Mouse (Mus musculus) limb, embryonic 13.5 days (tissue): ENCODE data around the gene Nabp1. TPM values are rescaled to one million over a fixed set of nuclear protein-coding genes. Genes with fewer than 3 reads are reported as not detected.
A peak's percentile ranks its signal among the peaks of the same experiment; 100 is the strongest.

ENCODE experiments used
- ATAC-seq: fragments of 200-750 bp; cut with Nextera tagmentation; 2 replicates; pipeline ENCODE4 v1.8.0; 2017; ENCODE audit warnings: low read depth, moderate number of reproducible peaks, moderate TSS enrichment; ENCODE audit not compliant: low FRiP score
- H3K27ac ChIP-seq: fragments of 300-500 bp; sonication (generic); 2 replicates; pipeline ENCODE4 v1.5.1; 2015; ENCODE audit warnings: inconsistent platforms, mild to moderate bottlenecking, moderate library complexity
- H3K27me3 ChIP-seq: fragments of 300-500 bp; sonication (generic); 2 replicates; pipeline ENCODE4 v1.6.1; 2015; ENCODE audit warnings: mild to moderate bottlenecking, inconsistent platforms
- H3K36me3 ChIP-seq: fragments of 300-500 bp; sonication (generic); 2 replicates; pipeline ENCODE4 v1.6.1; 2015; ENCODE audit warnings: inconsistent platforms, mild to moderate bottlenecking, moderate library complexity
- H3K4me1 ChIP-seq: fragments of 300-500 bp; sonication (generic); 2 replicates; pipeline ENCODE4 v1.6.1; 2015; ENCODE audit warnings: inconsistent platforms
- H3K4me2 ChIP-seq: fragments of 300-500 bp; sonication (generic); replicated peaks from 2 replicates; pipeline ENCODE4 v1.6.1; 2015; ENCODE audit warnings: inconsistent platforms, mild to moderate bottlenecking, moderate library complexity
- H3K4me3 ChIP-seq: fragments of 300-500 bp; sonication (generic); 2 replicates; pipeline ENCODE4 v1.5.1; 2015; ENCODE audit warnings: moderate library complexity, mild to moderate bottlenecking, inconsistent platforms
- H3K9ac ChIP-seq: fragments of 300-500 bp; sonication (generic); 2 replicates; pipeline ENCODE4 v1.6.1; 2015; ENCODE audit warnings: mild to moderate bottlenecking, inconsistent platforms
- H3K9me3 ChIP-seq: fragments of 300-500 bp; sonication (generic); 2 replicates; pipeline ENCODE4 v1.6.1; 2016; ENCODE audit warnings: inconsistent platforms
- WGBS: fragments of 180-500 bp; shearing (Covaris S2); methylation state at CpG from one replicate; pipeline ENCODE4 v1.1.7; 2015; 5-methylcytosine and 5-hydroxymethylcytosine counted together
- polyA plus RNA-seq: library from polyadenylated mRNA; unstranded; fragments of >200 nt; fragmentation: Nextera tagmentation; extraction: Ambion mirVana; gene quantifications from 2 replicates; pipeline ENCODE4 v1.2.1, GENCODE M21; 2015

Gene Nabp1
- 6.3 and 7.9 TPM in 2 replicates for polyA plus RNA-seq

DNA sequence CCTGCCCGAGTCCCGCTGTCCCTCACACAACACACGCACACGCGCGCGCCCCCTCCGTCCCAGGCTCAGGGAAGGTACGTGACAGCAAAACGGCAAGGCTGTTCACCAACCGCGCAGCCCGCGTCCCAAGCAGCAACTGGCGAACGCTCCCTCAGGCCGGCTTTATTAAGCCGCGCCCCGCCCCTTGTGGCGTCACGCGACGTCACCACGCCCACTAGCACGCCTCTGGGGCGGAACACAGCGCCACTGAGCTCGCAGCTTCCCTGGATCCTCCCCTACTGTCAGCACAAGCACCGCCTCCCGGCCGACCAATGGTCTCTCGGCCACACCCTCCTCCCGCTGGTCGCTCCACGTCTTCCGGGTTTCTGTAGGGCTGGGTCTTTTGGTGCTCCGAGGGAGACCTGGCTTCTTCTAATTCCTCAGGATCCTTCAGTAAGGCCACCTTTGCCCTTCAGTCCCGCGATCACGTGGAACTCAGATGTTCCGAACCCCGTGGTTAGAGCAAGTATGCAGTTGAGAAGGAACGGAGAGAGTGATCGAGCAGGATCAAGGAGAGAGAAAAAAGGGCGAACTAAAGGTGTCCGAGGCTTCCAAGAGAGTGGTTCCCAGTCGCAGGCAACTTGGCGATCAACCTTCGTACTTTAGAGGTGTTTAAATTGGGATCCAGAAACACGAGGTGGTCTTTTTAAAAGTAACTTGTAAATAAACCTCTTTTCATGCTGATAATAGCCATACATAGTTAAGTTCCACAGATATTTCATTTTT lies at the start of gene Nabp1:
Nabp1 (minus strand) TSS at position 164 of the 765 bp plus-strand sequence.
- Histone ChIP-seq H3K9ac (peak within 1 kb of the TSS; percentile 72), H3K4me1 (peaks cover 7% of the 10 kb centered on the region), H3K9me3 (no peaks in the 10 kb centered on the region), H3K27me3 (peaks cover 5% of the 10 kb centered on the region; the same call in 1 of the 2 replicates), H3K36me3 (no peaks in the 10 kb centered on the region), H3K4me2 (peak within 1 kb of the TSS; percentile 96), H3K27ac (peak within 1 kb of the TSS; percentile 72; the same call in 1 of the 2 replicates), H3K4me3 (peak within 1 kb of the TSS; percentile 57)
- under 1% methylated on average over 51 of the region's 51 CpGs for WGBS
- ATAC-seq = peak; percentile 100

DNA sequence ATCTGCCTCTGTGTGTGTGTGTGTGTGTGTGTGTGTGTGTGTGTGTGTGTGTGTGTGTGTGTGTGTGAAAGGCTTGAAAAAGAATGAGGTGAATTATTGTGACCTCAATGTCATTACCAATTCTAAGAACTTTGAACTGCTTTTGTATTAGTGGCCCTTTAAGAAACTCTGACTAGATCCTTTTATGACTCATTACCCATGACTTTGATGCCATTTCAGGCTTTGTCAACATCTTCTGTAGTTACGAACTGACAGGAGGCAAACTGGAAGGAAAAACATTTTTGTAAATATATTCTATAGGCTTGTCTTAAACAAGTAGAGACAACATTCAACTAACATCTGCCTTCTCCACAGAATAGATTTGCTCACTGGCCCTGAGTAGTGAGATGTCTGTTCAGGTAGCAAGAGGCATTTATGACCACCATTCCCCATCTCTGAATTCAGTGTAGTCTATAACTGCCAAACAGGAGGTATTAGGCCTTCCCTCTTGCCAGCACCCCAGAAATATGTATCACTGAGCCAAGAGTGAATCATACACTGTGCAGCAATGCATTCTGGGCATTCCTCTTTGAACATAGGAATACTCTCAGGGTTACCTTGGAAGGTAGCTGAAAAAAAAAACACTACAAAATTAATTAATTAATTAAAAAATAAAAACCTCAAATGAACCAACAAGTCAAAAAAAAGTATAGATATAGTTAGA lies 47.5 kb upstream of the Nabp1 start:
- ATAC-seq = no peak
- Histone ChIP-seq H3K27me3 (no peaks in the 10 kb centered on the region), H3K4me2 (no peak overlapping the region), H3K36me3 (no peaks in the 10 kb centered on the region), H3K27ac (no peak overlapping the region), H3K4me1 (peaks cover 10% of the 10 kb centered on the region; the same call in 1 of the 2 replicates), H3K9ac (no peak overlapping the region), H3K4me3 (no peak overlapping the region), H3K9me3 (no peaks in the 10 kb centered on the region)
- 77% methylated on average over 1 of the region's 1 CpGs for WGBS

DNA sequence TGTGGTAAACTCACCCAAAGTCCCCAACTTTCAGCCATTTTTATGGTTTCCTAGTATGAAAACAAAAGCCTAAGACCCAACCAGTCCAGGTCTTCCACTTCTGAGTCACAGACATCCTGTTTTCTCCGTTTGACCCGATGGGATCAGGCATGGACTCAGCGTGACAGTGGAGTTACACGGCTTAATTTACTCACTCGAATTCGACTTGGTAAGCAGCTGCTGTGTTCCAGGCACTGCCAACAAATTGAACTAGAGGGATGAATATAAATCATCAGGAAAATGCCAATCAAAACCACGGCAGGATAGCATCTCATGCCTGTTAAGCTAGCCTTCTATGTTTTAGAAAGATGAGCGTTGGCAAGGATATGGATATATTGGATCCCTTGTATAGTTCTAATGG lies 43.4 kb upstream of the Nabp1 start:
- ATAC-seq = no peak
- no peaks in the 10 kb centered on the region for H3K9me3 ChIP-seq
- no peak overlapping the region for H3K4me3 ChIP-seq
- H3K27me3 ChIP-seq = no peaks in the 10 kb centered on the region
- no peak overlapping the region for H3K4me2 ChIP-seq
- no peaks in the 10 kb centered on the region for H3K36me3 ChIP-seq
- WGBS = 78% methylated on average over 8 of the region's 8 CpGs
- H3K4me1 ChIP-seq = no peaks in the 10 kb centered on the region
- H3K9ac ChIP-seq = no peak overlapping the region
- no peak overlapping the region for H3K27ac ChIP-seq

DNA sequence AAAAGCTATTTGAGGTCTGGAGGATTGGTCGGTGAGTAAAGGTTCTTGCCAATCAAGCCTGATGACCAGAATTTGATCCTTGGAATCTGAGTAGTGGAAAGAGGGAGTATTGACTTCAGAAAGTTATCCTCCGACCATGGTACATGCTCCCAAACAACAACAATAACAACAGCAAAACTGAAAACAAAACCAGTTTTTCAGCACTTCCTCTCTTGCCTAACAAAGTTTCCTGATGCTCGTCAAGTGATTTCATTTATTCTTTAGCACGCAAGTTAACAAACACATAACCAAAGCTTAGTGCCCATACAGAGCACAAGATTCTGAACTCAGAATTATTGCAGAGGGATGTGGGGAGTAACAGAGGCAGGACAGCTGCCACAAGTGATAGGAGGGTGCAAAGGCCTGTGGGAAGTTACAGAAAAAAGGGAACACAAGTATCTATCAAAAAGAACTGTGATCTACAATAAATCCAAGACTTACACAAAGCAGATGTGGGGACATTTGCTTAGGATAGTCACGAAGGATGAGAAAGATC lies 42.1 kb upstream of the Nabp1 start:
- H3K9ac ChIP-seq = no peak overlapping the region
- H3K27ac ChIP-seq = no peak overlapping the region
- no peaks in the 10 kb centered on the region for H3K36me3 ChIP-seq
- no peaks in the 10 kb centered on the region for H3K9me3 ChIP-seq
- no peak for ATAC-seq
- H3K4me2 ChIP-seq = no peak overlapping the region
- H3K4me3 ChIP-seq = no peak overlapping the region
- 85% methylated on average over 5 of the region's 5 CpGs for WGBS
- no peaks in the 10 kb centered on the region for H3K4me1 ChIP-seq
- H3K27me3 ChIP-seq = no peaks in the 10 kb centered on the region

DNA sequence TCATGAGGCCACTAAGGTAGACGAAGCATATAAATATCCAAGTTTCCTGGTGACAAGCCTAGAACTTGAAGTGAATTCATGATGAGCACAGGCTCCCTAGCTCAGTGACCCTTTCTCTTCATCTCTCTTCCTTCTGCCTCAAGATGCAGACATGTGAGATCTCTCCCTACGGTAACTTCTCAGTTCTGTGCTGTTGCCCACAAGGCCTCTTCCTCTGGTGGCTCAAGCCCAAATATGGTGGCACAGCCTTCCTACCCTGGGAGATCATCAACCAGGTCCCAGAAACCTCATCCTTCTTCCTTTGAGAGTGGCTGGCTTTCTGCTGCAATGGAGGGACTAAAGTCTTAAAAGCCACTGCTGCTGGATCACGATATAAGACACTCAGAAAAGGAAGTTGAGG lies 40.9 kb upstream of the Nabp1 start:
- 90% methylated on average over 3 of the region's 3 CpGs for WGBS
- no peak overlapping the region for H3K27ac ChIP-seq
- H3K4me1 ChIP-seq = no peaks in the 10 kb centered on the region
- no peaks in the 10 kb centered on the region for H3K36me3 ChIP-seq
- H3K9ac ChIP-seq = no peak overlapping the region
- H3K27me3 ChIP-seq = no peaks in the 10 kb centered on the region
- no peak overlapping the region for H3K4me3 ChIP-seq
- H3K9me3 ChIP-seq = no peaks in the 10 kb centered on the region
- no peak overlapping the region for H3K4me2 ChIP-seq
- ATAC-seq = no peak

DNA sequence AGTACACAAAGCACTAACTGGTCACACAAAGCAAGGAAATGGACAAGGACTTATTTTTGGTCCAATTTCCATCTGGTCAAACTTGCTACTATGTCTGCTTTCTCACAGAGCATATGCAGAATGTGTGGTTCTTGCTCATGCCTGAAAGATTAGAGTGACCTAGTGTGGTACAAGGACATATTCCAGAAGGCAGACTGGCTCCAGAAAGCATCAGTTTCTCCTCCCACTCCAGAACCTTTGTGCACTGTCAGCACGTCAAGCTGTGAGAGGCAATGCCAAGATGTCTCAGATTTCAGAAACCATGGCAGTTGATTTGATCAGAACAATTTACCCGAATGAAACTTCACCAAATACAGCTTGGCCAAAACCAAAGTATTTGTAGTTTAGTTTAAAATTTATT lies 37.4 kb upstream of the Nabp1 start:
- 70% methylated on average over 2 of the region's 2 CpGs for WGBS
- no peak overlapping the region for H3K9ac ChIP-seq
- no peak overlapping the region for H3K4me2 ChIP-seq
- no peaks in the 10 kb centered on the region for H3K27me3 ChIP-seq
- ATAC-seq = no peak
- no peaks in the 10 kb centered on the region for H3K9me3 ChIP-seq
- H3K36me3 ChIP-seq = no peaks in the 10 kb centered on the region
- no peak overlapping the region for H3K4me3 ChIP-seq
- no peak overlapping the region for H3K27ac ChIP-seq
- H3K4me1 ChIP-seq = no peaks in the 10 kb centered on the region

DNA sequence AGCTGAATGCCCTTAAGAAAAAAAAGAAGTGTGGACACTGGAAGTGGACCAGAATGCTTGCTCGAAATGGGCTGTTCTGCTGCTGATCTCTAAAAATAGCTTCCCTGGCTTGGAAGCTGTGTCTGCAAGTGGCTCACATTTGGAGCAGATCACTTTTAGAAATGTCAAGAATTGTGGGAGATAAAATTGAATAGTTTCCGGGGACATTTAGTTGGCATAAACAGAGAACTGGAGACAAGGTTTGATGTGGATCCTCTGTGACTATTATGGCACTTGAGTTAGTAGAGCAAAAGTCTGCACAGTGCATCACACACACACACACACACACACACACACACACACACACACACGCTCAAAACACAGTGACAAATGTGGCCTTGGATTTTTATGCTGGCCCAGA lies 36.8 kb upstream of the Nabp1 start:
- H3K27me3 ChIP-seq = no peaks in the 10 kb centered on the region
- no peak overlapping the region for H3K27ac ChIP-seq
- no peak for ATAC-seq
- 84% methylated on average over 3 of the region's 3 CpGs for WGBS
- no peaks in the 10 kb centered on the region for H3K4me1 ChIP-seq
- H3K9me3 ChIP-seq = no peaks in the 10 kb centered on the region
- no peak overlapping the region for H3K4me3 ChIP-seq
- H3K36me3 ChIP-seq = no peaks in the 10 kb centered on the region
- H3K4me2 ChIP-seq = no peak overlapping the region
- no peak overlapping the region for H3K9ac ChIP-seq

DNA sequence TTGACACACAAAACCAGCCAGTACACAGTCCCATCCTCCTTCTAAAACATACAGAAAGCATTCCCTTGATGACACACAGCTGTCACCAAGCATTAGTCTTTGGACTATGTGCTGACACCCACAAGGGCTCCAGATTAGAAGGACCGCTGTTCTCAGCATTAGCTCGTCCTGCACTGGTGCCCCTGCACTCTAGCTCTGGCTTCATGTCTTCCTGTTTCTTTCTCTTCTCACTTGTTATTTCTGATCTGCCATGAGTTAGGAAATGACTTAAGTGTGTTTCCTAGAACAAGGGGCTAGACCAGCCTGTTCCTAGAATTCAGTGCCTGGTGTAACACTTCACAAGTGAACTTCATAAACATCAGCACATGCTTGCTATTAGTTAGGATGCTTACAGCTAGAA lies 36.2 kb upstream of the Nabp1 start:
- Histone ChIP-seq H3K9ac (no peak overlapping the region), H3K9me3 (no peaks in the 10 kb centered on the region), H3K27ac (no peak overlapping the region), H3K36me3 (no peaks in the 10 kb centered on the region), H3K4me1 (peaks cover 6% of the 10 kb centered on the region; the same call in 1 of the 2 replicates), H3K4me2 (no peak overlapping the region), H3K27me3 (no peaks in the 10 kb centered on the region), H3K4me3 (no peak overlapping the region)
- 84% methylated on average over 2 of the region's 2 CpGs for WGBS
- ATAC-seq = no peak

DNA sequence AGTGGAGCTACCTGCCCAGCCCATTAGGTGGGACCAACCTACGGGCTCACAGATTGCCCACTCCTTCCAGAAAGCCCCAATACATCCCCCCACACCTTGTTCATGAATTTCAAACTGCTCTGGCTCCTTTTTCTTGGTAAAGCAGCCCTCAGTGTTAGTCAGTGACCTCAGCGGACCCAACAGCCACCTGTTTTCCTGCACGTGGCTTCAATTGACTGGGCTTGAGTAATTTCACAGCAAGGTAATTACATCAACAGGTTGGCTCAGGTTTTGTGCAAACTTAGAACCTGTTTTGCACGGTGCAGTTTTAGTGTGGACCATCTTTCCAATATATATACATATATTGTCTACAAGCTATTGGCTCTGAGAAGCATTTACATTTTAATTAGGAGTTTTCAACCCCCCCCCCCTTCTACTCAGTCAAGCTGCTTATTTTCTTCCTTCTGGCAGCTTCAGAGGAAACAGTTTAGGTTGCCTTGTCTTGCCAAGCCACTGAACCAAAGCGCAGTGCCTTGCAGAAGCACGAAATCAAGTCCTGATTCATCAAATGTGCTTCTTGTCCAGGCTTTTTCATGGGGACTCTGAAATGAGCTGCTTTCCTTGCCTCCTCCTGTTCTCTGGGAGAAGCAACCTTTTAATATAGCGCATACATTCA lies 35.0 kb upstream of the Nabp1 start:
- H3K27me3 ChIP-seq = no peaks in the 10 kb centered on the region
- 65% methylated on average over 7 of the region's 7 CpGs for WGBS
- H3K27ac ChIP-seq = no peak overlapping the region
- H3K4me2 ChIP-seq = no peak overlapping the region
- no peaks in the 10 kb centered on the region for H3K9me3 ChIP-seq
- no peaks in the 10 kb centered on the region for H3K36me3 ChIP-seq
- H3K4me3 ChIP-seq = no peak overlapping the region
- peaks cover 10% of the 10 kb centered on the region; the same call in 1 of the 2 replicates for H3K4me1 ChIP-seq
- ATAC-seq = no peak; the same call in 1 of the 2 replicates
- H3K9ac ChIP-seq = no peak overlapping the region

DNA sequence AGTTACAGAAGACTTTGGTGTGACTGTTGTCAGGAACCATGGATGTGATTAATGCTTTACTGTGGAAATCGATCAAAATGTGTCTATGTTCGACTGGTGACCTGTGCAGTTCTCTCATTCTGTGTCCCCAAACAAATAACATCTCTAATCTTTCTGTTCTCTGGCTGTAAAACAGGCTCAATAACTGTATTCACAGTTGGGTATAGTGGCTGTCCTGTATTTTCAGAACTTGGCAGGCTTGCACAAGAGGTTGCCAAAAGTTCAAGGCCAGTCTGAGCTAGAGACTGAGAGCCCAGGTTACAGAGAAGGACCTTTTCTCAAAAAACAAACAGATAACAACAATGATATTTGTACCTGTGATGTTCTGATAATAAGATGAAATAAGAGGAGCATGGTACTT lies 34.1 kb upstream of the Nabp1 start:
- Histone ChIP-seq H3K36me3 (no peaks in the 10 kb centered on the region), H3K9me3 (no peaks in the 10 kb centered on the region), H3K4me1 (peaks cover 10% of the 10 kb centered on the region; the same call in 1 of the 2 replicates), H3K4me3 (no peak overlapping the region), H3K27me3 (no peaks in the 10 kb centered on the region), H3K27ac (no peak overlapping the region), H3K9ac (no peak overlapping the region), H3K4me2 (no peak overlapping the region)
- WGBS = 81% methylated on average over 2 of the region's 2 CpGs
- no peak for ATAC-seq

DNA sequence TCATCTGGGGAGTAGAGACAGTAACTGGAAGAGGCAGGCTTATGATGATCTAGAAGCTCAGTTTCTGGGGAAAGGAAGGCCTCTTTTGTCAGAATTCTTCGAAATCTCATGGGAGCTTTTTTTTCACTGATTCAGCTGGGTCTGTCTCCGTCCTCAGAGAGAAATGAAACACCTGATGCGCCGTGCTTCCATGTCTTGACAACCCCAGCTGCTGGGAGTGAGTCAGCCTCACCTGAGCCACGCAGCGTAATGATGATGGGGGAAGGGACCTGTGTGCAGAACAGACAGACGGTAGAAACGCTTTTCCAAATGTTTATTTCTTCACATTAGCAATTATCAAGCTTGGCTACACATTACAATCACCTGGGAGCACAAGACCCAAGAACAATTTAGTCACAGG lies 31.6 kb upstream of the Nabp1 start:
- H3K36me3 ChIP-seq = no peaks in the 10 kb centered on the region
- ATAC-seq = no peak
- no peak overlapping the region for H3K4me3 ChIP-seq
- no peaks in the 10 kb centered on the region for H3K27me3 ChIP-seq
- WGBS = 67% methylated on average over 8 of the region's 8 CpGs
- peaks cover 10% of the 10 kb centered on the region; the same call in 1 of the 2 replicates for H3K4me1 ChIP-seq
- no peaks in the 10 kb centered on the region for H3K9me3 ChIP-seq
- H3K4me2 ChIP-seq = no peak overlapping the region
- H3K9ac ChIP-seq = no peak overlapping the region
- no peak overlapping the region for H3K27ac ChIP-seq

DNA sequence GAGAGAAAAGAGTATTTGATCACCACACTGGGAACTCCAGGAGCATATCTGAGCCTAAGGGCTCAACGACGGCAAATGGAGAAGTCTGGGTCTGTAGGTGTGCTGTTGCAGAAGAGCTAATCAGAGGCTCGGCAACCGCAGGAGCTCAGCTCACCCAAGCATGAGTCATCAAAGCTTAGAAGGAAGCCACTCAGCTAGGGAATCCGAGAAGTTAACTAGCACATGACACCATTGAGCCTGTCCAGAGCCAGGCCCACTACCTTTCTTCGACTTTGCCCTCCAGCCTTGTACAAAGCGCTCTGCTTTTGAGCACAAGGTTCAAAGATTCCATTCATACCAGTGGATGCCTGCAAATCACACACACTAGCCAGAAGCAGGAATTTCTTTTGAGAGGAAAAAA lies 30.9 kb upstream of the Nabp1 start:
- ATAC-seq = peak; percentile 54; the same call in 1 of the 2 replicates
- 8% methylated on average over 7 of the region's 7 CpGs for WGBS

More for the DNA sequence above, 30.9 kb upstream of the Nabp1 start:
- no peak overlapping the region for H3K4me3 ChIP-seq
- no peak overlapping the region for H3K9ac ChIP-seq
- no peaks in the 10 kb centered on the region for H3K27me3 ChIP-seq
- no peak overlapping the region; the same call in 1 of the 2 replicates for H3K4me2 ChIP-seq
- H3K36me3 ChIP-seq = no peaks in the 10 kb centered on the region
- no peaks in the 10 kb centered on the region for H3K9me3 ChIP-seq
- peaks cover 10% of the 10 kb centered on the region; the same call in 1 of the 2 replicates for H3K4me1 ChIP-seq
- H3K27ac ChIP-seq = no peak overlapping the region
